Mouse (Mus musculus): ENCODE measurements at regions not wholly inside any gene's neighbourhood (a gene's known extent, or its start where the extent isn't known, plus 50 kb on each side); places are given as distances from the start of the nearest gene placed in this dataset.

GRCm38 (mm10) chr6:99950811-99951210, 224.6 kb upstream of the Prok2 start:
- TF ChIP-seq CTCF (IDR thresholded peaks at IDR 0.05; ENCODE audit: low read depth) = no peak
- TF ChIP-seq EP300 (IDR thresholded peaks at IDR 0.05; ENCODE audit: low read depth) = no peak
